Mouse (Mus musculus) lung, embryonic 15.5 days (tissue): ENCODE data around the gene Fut1. TPM values are rescaled to one million over a fixed set of nuclear protein-coding genes. Genes with fewer than 3 reads are reported as not detected.
A peak's percentile ranks its signal among the peaks of the same experiment; 100 is the strongest.

Experiments
- ATAC-seq: fragments of 200-750 bp; cut with Nextera tagmentation; 2 replicates; pipeline ENCODE4 v1.8.0; 2017; ENCODE audit warnings: moderate number of reproducible peaks, borderline replicate concordance; ENCODE audit not compliant: low FRiP score, low TSS enrichment; ENCODE audit errors: extremely low read depth
- H3K27ac ChIP-seq: fragments of 300-500 bp; sonication (generic); 2 replicates; pipeline ENCODE4 v1.5.1; 2015; ENCODE audit warnings: moderate library complexity, mild to moderate bottlenecking, inconsistent platforms
- H3K27me3 ChIP-seq: fragments of 300-500 bp; sonication (generic); 2 replicates; pipeline ENCODE4 v1.6.1; 2015; ENCODE audit warnings: inconsistent platforms
- H3K36me3 ChIP-seq: fragments of 300-500 bp; sonication (generic); 2 replicates; pipeline ENCODE4 v1.6.1; 2015; ENCODE audit warnings: inconsistent platforms
- H3K4me1 ChIP-seq: fragments of 300-500 bp; sonication (generic); 2 replicates; pipeline ENCODE4 v1.6.1; 2015; ENCODE audit warnings: inconsistent platforms
- H3K4me2 ChIP-seq: fragments of 300-500 bp; sonication (generic); 2 replicates; pipeline ENCODE4 v1.6.1; 2015; ENCODE audit warnings: inconsistent platforms, mild to moderate bottlenecking, moderate library complexity
- H3K4me3 ChIP-seq: fragments of 300-500 bp; sonication (generic); 2 replicates; pipeline ENCODE4 v1.5.1; 2015; ENCODE audit warnings: mild to moderate bottlenecking, inconsistent platforms
- H3K9ac ChIP-seq: fragments of 300-500 bp; sonication (generic); 2 replicates; pipeline ENCODE4 v1.6.1; 2015; ENCODE audit warnings: inconsistent platforms
- H3K9me3 ChIP-seq: fragments of 300-500 bp; sonication (generic); 2 replicates; pipeline ENCODE4 v1.6.1; 2016; ENCODE audit warnings: inconsistent platforms
- WGBS: fragments of 180-500 bp; shearing (Covaris S2); methylation state at CpG from one replicate; pipeline ENCODE4 v1.1.7; 2015; 5-methylcytosine and 5-hydroxymethylcytosine counted together
- polyA plus RNA-seq: library from polyadenylated mRNA; unstranded; fragments of >200 nt; fragmentation: Nextera tagmentation; extraction: Ambion mirVana; gene quantifications from 2 replicates; pipeline ENCODE4 v1.2.1, GENCODE M21; 2015

The Fut1 gene
- polyA plus RNA-seq, 1 experiment from 2014 or later: 0.47 TPM

- 16% methylated on average over 35 of the region's 35 CpGs for WGBS
- H3K27ac ChIP-seq: 0 out of 2 replicates have a peak overlapping the region, but pooled peaks have one; percentile 16
Observed at GRCm38 (mm10) chr7:45632499-45632898, 15.4 kb downstream of the Fut1 start.

DNA sequence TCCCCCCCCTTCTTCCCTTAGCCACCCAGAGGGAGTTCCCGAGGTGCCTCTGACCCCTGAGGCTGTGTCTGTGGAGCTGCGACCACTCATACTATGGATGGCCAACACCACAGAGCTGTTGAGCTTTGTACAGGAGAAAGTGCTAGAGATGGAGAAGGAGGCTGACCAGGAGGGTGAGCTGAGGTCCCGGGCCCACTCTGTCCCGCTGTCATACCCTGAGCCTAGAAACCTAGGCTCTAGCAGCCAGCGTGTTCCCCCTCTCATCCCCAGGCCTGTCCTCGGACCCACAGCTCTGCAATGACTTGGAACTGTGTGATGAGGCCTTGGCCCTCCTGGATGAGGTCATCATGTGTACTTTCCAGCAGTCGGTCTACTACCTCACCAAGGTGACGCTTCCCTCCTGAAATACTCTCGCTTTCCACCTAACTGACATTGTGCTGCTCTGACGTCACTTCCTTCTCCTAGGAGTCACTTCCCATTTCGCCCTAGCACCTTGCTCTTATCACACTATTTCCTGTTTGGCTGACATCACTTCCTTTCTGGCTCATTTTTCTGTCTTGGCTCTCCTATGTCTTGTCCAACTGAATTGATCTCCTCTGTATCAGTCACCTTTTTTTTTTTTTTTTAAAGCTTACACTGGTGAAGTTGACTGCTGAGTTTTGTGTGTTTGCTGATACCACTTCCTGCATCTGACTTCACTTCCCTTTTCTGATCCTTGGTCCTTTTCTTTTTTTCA is 18.0 kb downstream of the Fut1 start:
- Histone ChIP-seq H3K4me2 (no peak overlapping the region), H3K27me3 (peaks cover 13% of the 10 kb centered on the region; the same call in 1 of the 2 replicates), H3K4me3 (no peak overlapping the region), H3K4me1 (peaks cover 42% of the 10 kb centered on the region), H3K27ac (peak overlapping the region; percentile 71), H3K9me3 (no peaks in the 10 kb centered on the region), H3K9ac (no peak overlapping the region), H3K36me3 (peaks cover 10% of the 10 kb centered on the region; the same call in 1 of the 2 replicates)
- ATAC-seq: no peak
- WGBS: 77% methylated on average over 11 of the region's 11 CpGs

More at GRCm38 (mm10) chr7:45632499-45632898, 15.4 kb downstream of the Fut1 start:
- Histone ChIP-seq H3K27me3 (peaks cover 25% of the 10 kb centered on the region), H3K9ac (peak overlapping the region; percentile 39), H3K4me3 (peak overlapping the region; percentile 19), H3K9me3 (no peaks in the 10 kb centered on the region), H3K36me3 (peaks cover 10% of the 10 kb centered on the region; the same call in 1 of the 2 replicates), H3K4me1 (peaks cover 30% of the 10 kb centered on the region), H3K4me2 (peak overlapping the region; percentile 53)
- no peak for ATAC-seq

DNA sequence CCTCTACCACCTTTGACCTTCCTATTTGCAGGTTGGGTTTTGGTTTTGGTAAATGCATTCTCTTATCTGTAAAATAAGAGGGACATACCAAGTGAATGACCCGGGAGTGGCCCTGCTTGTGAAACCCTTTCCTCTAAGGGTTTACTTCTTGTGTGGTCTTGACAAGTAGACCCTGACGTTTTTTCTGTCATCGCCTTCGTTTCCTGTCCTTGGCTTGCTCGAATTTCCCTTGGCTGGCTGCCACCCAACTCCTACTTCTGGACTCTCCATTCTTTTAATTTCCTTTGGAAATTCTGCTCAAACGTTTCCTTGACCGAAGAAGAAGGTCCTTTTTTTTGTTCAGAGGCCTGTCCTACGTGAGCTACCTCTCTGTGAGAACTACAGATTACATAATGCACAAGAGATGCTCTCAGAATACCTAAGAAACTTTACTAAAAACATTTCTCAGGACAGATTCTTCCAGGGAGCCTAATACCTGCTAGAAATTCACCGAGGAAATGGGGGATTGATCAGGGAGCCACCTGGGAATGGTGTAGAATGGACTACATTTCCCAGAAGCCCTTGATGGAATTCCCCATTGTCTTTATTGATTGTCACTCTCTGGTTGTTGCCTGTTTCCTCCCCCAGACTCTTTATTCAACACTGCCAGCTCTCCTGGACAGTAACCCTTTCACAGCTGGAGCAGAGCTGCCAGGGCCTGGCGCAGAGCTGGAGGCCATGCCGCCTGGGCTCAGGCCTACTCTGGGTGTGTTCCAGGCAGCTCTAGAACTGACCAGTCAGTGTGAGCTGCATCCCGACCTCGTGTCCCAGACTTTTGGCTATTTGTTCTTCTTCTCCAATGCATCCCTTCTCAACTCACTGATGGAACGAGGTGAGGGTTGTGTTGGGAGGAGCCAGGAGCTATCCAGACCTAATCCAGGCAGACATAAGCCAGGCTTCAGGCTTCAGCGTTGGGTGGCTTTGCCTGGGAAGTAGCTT is 18.9 kb downstream of the Fut1 start:
- Histone ChIP-seq H3K9me3 (no peaks in the 10 kb centered on the region), H3K4me1 (peaks cover 50% of the 10 kb centered on the region), H3K27me3 (peaks cover 13% of the 10 kb centered on the region; the same call in 1 of the 2 replicates), H3K4me3 (no peak overlapping the region), H3K27ac (peak overlapping the region; percentile 71), H3K36me3 (peaks cover 10% of the 10 kb centered on the region; the same call in 1 of the 2 replicates), H3K9ac (no peak overlapping the region), H3K4me2 (no peak overlapping the region)
- WGBS: 47% methylated on average over 15 of the region's 15 CpGs
- ATAC-seq: no peak

GRCm38 (mm10) chr7:45637710-45638109 is 20.6 kb downstream of the Fut1 start:
- Histone ChIP-seq H3K9me3 (no peaks in the 10 kb centered on the region), H3K9ac (no peak overlapping the region; the same call in 1 of the 2 replicates), H3K36me3 (peaks cover 10% of the 10 kb centered on the region; the same call in 1 of the 2 replicates), H3K4me3 (no peak overlapping the region), H3K27ac (no peak overlapping the region), H3K4me1 (peaks cover 61% of the 10 kb centered on the region), H3K27me3 (peaks cover 6% of the 10 kb centered on the region; the same call in 1 of the 2 replicates), H3K4me2 (peak overlapping the region; percentile 52; the same call in 1 of the 2 replicates)
- ATAC-seq: no peak
- WGBS: 84% methylated on average over 6 of the region's 6 CpGs

GRCm38 (mm10) chr7:45638623-45639401 is 21.7 kb downstream of the Fut1 start:
- H3K4me3 ChIP-seq: peak overlapping the region; percentile 30
- H3K9me3 ChIP-seq: no peaks in the 10 kb centered on the region
- ATAC-seq: peak; percentile 77
- no peaks in the 10 kb centered on the region for H3K27me3 ChIP-seq
- H3K27ac ChIP-seq: no peak overlapping the region
- 22% methylated on average over 29 of the region's 29 CpGs for WGBS
- peaks cover 66% of the 10 kb centered on the region for H3K4me1 ChIP-seq
- peak overlapping the region; percentile 52 for H3K4me2 ChIP-seq
- H3K9ac ChIP-seq: 0 out of 2 replicates have a peak overlapping the region, but pooled peaks have one; percentile 14
- peaks cover 10% of the 10 kb centered on the region; the same call in 1 of the 2 replicates for H3K36me3 ChIP-seq

DNA sequence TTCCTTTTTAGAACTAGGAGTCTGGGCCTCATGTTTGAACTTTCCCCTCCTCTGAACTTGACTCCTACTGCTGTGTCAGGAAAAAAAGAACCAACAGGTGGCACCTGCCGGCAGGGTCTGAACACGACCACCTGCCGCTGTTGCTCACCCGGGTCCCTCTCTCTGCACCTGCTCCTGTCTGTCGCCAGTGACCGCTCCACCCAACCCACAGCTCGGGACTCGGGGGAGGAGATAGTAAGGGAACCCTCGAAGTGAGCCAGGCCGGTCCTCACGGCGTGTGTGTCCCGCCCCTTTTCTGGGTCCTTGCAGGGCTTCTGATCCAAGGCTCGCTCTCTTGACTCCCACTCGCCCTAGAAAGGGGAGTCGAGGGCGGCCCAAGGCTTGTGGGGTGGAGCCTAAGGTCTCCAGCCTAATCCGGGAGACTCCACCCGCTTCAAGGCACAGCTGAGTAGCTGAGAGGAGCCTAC is 22.5 kb downstream of the Fut1 start, which contains the start of gene Mamstr:
Gene Mamstr, plus strand, starts transcription at position 417 of the 467 bp plus-strand sequence.
- H3K4me1 ChIP-seq: peaks cover 74% of the 10 kb centered on the region
- H3K4me2 ChIP-seq: no peak within 1 kb of the TSS
- WGBS: 29% methylated on average over 19 of the region's 19 CpGs
- H3K9me3 ChIP-seq: no peaks in the 10 kb centered on the region
- peaks cover 10% of the 10 kb centered on the region; the same call in 1 of the 2 replicates for H3K36me3 ChIP-seq
- no peaks in the 10 kb centered on the region for H3K27me3 ChIP-seq
- peak within 1 kb of the TSS; percentile 61 for H3K27ac ChIP-seq
- no peak within 1 kb of the TSS for H3K9ac ChIP-seq
- H3K4me3 ChIP-seq: no peak within 1 kb of the TSS
- ATAC-seq: no peak

GRCm38 (mm10) chr7:45640191-45640957 is 23.3 kb downstream of the Fut1 start:
- Histone ChIP-seq H3K27me3 (no peaks in the 10 kb centered on the region), H3K9ac (no peak overlapping the region), H3K4me3 (no peak overlapping the region), H3K4me1 (peaks cover 71% of the 10 kb centered on the region), H3K9me3 (no peaks in the 10 kb centered on the region), H3K36me3 (peaks cover 10% of the 10 kb centered on the region; the same call in 1 of the 2 replicates), H3K27ac (peak overlapping the region; percentile 61; the same call in 1 of the 2 replicates), H3K4me2 (no peak overlapping the region)
- WGBS: 71% methylated on average over 19 of the region's 19 CpGs
- no peak for ATAC-seq

DNA sequence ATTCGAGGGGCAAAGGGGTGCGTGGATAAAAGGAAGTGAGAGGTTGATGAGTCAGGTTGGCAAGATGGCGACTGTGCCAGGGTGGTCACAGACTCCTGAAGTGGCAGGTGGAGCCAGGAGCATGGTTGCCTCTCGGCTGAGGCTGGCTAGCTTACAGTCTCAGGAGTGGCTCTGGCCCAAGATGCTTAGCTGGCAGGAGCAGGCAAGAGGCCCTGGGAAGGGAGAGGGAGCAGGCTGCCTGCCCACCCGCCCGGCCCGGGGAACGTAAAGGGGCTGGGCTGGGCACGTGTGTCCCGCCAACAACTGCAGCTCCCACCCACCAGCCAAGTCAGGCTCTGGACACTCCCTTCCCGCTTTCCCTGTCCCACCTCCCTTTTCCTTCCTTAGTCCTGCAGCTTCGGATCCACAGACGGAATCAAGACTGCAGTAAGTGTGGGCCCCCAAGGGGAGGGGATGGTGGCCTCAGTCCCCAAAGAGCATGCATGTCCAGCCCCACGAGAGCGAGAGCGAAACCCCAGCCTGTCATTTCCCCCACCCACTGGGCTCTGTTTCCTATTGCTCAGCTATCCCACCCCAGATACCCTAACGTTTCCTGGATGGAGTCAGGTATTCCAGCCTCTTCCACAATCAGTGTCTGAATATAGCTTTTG is 24.4 kb downstream of the Fut1 start:
- peaks cover 64% of the 10 kb centered on the region for H3K4me1 ChIP-seq
- H3K4me3 ChIP-seq: peak overlapping the region; percentile 48
- peaks cover 7% of the 10 kb centered on the region; the same call in 1 of the 2 replicates for H3K36me3 ChIP-seq
- ATAC-seq: peak; percentile 16; the same call in 1 of the 2 replicates
- peak overlapping the region; percentile 84 for H3K4me2 ChIP-seq
- WGBS: 43% methylated on average over 15 of the region's 17 CpGs
- H3K27ac ChIP-seq: peak overlapping the region; percentile 61
- H3K27me3 ChIP-seq: no peaks in the 10 kb centered on the region
- H3K9me3 ChIP-seq: no peaks in the 10 kb centered on the region
- H3K9ac ChIP-seq: peak overlapping the region; percentile 66

DNA sequence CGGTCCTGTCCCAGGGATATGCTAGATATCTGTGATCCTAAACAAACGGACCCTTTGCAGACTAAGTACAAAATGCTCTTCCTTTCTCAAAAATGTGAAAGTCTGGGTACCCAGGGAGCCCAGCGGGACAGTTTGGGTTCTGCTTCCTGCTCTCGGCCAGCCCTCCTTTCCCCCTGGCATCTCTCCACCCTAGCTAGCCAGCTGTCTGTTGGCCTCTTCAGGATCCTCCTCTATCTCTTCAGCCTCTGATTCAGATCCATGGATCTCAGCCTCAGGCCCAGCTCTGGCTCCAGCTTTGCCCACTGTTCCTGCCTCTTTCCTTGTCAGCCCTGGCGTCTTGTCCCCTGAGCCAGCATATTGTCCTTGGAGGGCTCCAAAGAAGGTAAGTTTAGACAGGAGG is 25.0 kb downstream of the Fut1 start:
- Histone ChIP-seq H3K9ac (peak overlapping the region; percentile 66), H3K36me3 (peaks cover 1% of the 10 kb centered on the region; the same call in 1 of the 2 replicates), H3K4me2 (peak overlapping the region; percentile 84), H3K27me3 (no peaks in the 10 kb centered on the region), H3K4me1 (peaks cover 60% of the 10 kb centered on the region), H3K9me3 (no peaks in the 10 kb centered on the region), H3K27ac (peak overlapping the region; percentile 61), H3K4me3 (peak overlapping the region; percentile 48)
- 69% methylated on average over 5 of the region's 5 CpGs for WGBS
- ATAC-seq: no peak
